Comparison of ENCODE assay signal across 10 mouse cellular contexts in genomic region chr12:70068647-70069257, GRCm38 (mm10). TPM values are rescaled to one million over a fixed set of nuclear protein-coding genes. Genes with fewer than 3 reads are reported as not detected.
DNase-seq lines count a peak whose midpoint lies in the region; ATAC-seq and TF ChIP-seq lines count a peak whose summit lies in the region.
"Had no signal": no experiment of that assay in that cellular context is flagged by ENCODE, and none has a peak within 500 bp of the region (broad histone marks: within the 10 kb centered on the region; RNA-seq: fewer than 3 reads in every experiment).

No protein-coding gene starts in this region.

- ATAC-seq in forebrain, embryonic 15.5 days (replicated peaks): peak; percentile 26
- ATAC-seq: activated CD4-positive, CD25-positive, alpha-beta regulatory T cell, adult 4 months had no signal

- 0 out of 2 replicates have a peak overlapping the region, but pooled peaks have one; percentile 8 for H3K4me2 ChIP-seq in forebrain, embryonic 15.5 days (replicated peaks)

- H3K4me1 ChIP-seq in forebrain, embryonic 15.5 days: peaks cover 42% of the 10 kb centered on the region
- H3K4me1 ChIP-seq in midbrain, embryonic 10.5 days: peaks cover 42% of the 10 kb centered on the region

- 4% methylated on average over 6 of the region's 6 CpGs for WGBS in forebrain, embryonic 15.5 days
- 21% methylated on average over 6 of the region's 6 CpGs for WGBS in midbrain, embryonic 10.5 days

- no peak overlapping the region for H3K4me3 ChIP-seq in forebrain, embryonic 15.5 days
- no peak overlapping the region for H3K4me3 ChIP-seq in midbrain, embryonic 10.5 days
- no peak overlapping the region for H3K4me3 ChIP-seq in gastrocnemius, adult 2 months

- H3K9ac ChIP-seq in forebrain, embryonic 15.5 days (replicated peaks): no peak overlapping the region

- 0 out of 2 replicates have a peak, but pooled peaks cover 10% of the 10 kb centered on the region for H3K36me3 ChIP-seq in forebrain, embryonic 15.5 days
- H3K36me3 ChIP-seq in midbrain, embryonic 10.5 days: no peaks in the 10 kb centered on the region; the same call in 1 of the 2 replicates

- H3K9me3 ChIP-seq in forebrain, embryonic 15.5 days: no peaks in the 10 kb centered on the region
- no peaks in the 10 kb centered on the region for H3K9me3 ChIP-seq in midbrain, embryonic 10.5 days (replicated peaks)

- peak; percentile 29 for DNase-seq in lung, postnatal 10 days
- no peak for DNase-seq in lung, postnatal 36 days
- no peak for DNase-seq in midbrain, embryonic 10.5 days (ENCODE audit: low spot score)
- no peak for DNase-seq in gastrocnemius, adult 2 months
- no peak for DNase-seq in urinary bladder, adult 18-20 months (ENCODE audit: low spot score in 2 of 2)
- no peak for DNase-seq in frontal cortex, postnatal 25 days (ENCODE audit: low spot score in 2 of 2)
- DNase-seq in heart, adult 11 months: no peak
- DNase-seq: right cerebral cortex, postnatal 4 days had no signal

- no peak for TF ChIP-seq CTCF in gastrocnemius, adult 2 months (IDR thresholded peaks at IDR 0.05)

- intact Hi-C loops in gastrocnemius, adult 2 months (cut with DNase I): loop anchor here (10.0 kb wide), 1 partner anchor 314 kb away; no protein-coding TSS in a partner anchor

- 0 out of 2 replicates have a peak overlapping the region, but pooled peaks have one; percentile 18 for H3K27ac ChIP-seq in forebrain, embryonic 15.5 days (replicated peaks)
- H3K27ac ChIP-seq in midbrain, embryonic 10.5 days (replicated peaks): peak overlapping the region; percentile 73
- no peak overlapping the region for H3K27ac ChIP-seq in gastrocnemius, adult 2 months

- no peaks in the 10 kb centered on the region for H3K27me3 ChIP-seq in forebrain, embryonic 15.5 days
- no peaks in the 10 kb centered on the region for H3K27me3 ChIP-seq in midbrain, embryonic 10.5 days (ENCODE audit: low read depth, poor library complexity, severe bottlenecking)

RNA-seq across cellular contexts. Expression of gene Nin, which starts 44.8 kb away (rescaled TPM):
- polyA plus RNA-seq in forebrain, embryonic 15.5 days (2015; fragmentation: Nextera tagmentation; extraction: Ambion mirVana): 33.5 and 34.9 TPM in 2 replicates
- polyA plus RNA-seq in midbrain, embryonic 10.5 days (2016; fragmentation: Nextera tagmentation; extraction: Ambion mirVana): 9.4 and 10.0 TPM in 2 replicates
- 10 to 100 TPM; 23.6 to 24.6 TPM for total RNA-seq in gastrocnemius, adult 2 months (2021)
